Mouse (Mus musculus) brain, adult 2 months (tissue): ENCODE results near the gene Lrrc61.

ENCODE experiments used
- DNase-seq: peaks from one replicate; pipeline ENCODE4 v3.0.0; 2011; ENCODE audit warnings: low read depth, low spot score

Lrrc61 gene

DNA sequence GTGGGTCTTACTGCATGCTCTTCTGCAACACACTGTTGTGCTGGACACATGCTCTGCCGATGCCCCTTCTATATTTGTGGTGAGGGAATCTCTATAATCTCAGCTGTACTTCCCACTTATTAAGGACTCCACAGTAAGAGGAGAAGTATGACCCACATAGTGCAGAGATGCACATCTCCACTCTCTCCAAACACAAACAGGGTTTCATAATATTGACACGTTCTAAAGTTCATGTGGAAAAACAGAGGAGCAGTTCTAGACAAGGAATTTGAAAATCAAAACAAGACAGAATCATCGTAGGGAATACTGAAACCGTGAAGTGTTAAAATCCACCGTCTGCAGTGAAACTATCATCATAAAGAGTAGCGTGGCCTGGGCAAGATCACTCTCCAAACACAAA is 37.3 kb downstream of the Lrrc61 start:
- no peak for DNase-seq

DNA sequence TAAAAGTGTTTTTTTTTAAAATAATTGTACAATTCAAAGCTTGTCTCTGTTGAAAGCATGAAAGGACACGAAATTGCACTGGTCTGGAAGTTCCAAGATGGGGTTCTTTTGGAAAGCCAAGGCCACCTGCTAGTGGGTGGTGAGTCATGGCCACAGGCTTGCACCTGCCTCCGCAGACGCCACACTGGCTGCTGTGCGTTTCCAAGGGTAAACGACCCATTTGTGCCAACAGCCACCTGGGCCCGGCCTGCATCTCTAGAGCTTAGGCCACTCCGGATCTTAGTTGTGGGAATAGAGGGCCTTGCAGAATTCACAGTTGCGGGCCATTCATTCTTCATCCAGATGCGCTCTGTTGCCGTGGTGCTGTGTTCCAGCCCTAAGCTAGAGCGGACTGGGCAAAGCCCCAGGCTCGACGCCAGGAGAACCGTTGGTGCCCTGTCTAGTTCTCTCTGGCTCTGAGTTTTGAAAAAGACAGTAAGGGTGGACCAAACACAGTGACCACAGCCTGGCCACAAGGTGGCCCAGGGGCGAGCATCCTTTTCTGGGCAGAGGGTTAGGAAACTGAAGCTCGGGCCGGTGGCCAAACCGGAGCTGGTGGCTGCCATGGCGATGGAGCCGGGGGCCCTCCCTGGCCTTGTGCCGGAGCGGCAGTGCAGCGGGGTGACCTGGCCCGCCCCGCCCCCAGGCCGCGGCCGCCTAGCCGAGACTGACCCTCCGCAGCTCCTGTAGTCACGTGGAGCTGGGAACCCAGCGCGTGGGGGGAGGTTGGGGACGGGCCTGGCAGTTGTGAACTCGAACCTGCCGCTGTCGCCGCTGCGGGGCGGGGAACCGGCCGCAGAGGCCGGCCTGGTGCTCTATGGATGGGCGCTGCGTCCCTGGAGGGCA is 38.8 kb downstream of the Lrrc61 start, which contains the start of the genes Repin1 and Gm44965:
Gene Repin1, plus strand, starts transcription at position 726 of the 885 bp plus-strand sequence.
Gene Gm44965, plus strand, starts transcription at position 784 of the 885 bp plus-strand sequence.
- peak; percentile 96 for DNase-seq

DNA sequence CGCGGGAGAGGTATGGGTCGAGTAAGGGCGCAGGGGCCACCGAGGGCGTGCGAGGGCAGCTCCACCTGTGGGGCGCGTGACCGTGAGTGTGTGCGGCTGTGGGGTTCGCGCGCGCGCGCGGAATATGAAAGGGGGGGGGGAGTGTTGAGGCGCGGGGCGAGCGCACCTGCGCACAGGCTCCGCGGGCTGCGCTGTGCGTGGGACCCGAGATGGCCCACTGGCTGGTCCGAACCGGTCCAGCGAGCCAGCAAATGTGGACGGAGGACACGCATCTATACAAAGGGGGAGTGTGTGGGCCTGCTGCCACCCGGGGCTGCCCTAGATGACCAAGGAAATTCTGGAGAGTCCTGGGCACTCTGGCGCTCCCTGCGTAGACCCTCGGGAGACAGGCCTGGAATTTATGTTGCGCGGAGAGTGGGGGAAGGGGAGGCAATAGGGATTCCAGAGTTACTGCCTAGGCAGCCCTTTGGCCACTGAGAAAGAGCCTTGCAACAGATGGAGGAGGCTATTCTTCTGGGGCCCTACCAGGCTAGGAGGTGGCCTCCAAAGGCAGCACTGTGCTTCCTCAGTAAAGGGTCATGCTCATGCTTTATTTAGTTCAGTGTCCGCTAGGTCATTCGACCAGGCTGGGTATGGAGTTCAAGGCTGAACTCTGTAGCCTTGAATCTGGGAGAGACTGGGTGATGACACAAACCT is 39.6 kb downstream of the Lrrc61 start:
- peak; percentile 88 for DNase-seq

DNA sequence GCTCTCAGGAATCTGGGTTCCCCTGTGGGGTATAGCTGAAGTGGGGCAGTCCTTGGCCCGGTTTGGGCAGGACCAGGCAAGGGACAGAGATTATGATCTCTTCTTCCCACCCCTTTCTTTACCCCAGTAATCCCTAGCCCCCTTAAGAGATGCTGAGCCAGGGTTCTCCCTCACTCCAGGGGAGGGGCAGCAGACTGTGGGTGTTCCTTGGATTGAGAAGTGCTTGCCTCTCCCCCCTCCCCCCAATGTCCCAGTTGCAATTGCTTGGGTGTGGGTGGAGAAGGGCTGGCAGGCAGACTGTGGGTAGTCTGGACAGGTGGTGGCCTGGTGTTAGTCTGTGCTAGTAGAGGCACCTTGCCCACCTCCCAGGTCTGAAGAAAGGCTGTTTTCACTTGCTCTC is 40.7 kb downstream of the Lrrc61 start:
- DNase-seq: peak; percentile 59

DNA sequence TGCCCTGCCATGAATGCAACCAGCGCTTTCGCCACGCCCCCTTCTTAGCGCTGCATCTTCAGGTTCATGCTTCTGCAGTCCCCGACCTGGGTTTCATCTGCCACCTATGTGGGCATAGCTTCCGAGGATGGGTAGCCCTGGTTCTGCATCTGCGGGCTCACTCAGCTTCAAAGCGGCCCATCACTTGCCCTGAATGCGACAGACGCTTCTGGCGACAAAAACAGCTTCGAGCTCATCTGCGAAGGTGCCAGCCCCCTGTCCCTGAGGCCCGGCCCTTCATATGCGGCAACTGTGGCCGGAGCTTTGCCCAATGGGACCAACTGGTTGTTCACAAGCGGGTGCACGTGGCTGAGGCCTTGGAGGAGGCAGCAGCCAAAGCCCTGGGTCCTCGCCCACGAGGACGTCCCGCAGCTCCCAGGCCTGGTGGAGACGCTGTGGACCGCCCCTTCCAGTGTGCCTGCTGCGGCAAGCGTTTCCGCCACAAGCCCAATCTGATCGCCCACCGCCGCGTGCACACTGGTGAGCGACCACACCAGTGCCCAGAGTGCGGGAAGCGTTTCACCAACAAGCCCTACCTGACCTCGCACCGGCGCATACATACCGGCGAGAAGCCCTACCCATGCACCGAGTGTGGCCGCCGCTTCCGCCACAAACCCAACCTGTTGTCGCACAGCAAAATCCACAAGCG is 42.1 kb downstream of the Lrrc61 start:
- DNase-seq: no peak

DNA sequence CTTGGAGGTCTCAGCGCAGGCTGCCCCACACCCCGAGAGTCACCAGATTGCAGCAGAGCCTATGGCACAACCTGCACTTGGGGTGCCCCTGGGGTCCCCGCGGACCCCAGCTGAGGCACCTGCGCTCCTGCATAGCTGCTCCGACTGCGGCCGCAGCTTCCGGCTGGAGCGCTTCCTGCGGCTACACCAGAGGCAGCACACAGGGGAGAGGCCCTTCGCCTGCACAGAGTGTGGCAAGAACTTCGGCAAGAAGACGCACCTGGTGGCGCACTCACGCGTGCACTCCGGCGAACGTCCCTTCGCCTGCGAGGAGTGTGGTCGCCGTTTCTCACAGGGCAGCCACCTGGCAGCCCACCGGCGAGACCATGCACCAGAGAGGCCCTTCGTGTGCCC is 42.6 kb downstream of the Lrrc61 start:
- no peak for DNase-seq

- no peak for DNase-seq
Observed at GRCm38 (mm10) chr6:48600594-48600993, 46.0 kb downstream of the Lrrc61 start.

GRCm38 (mm10) chr6:48601271-48602079 is 46.9 kb downstream of the Lrrc61 start, which contains the start of gene Zfp775:
TSS of gene Zfp775 (plus strand) at chr6:48602063.
- peak; percentile 98 for DNase-seq

GRCm38 (mm10) chr6:48602080-48602741 is 47.6 kb downstream of the Lrrc61 start:
- peak; percentile 86 for DNase-seq

DNA sequence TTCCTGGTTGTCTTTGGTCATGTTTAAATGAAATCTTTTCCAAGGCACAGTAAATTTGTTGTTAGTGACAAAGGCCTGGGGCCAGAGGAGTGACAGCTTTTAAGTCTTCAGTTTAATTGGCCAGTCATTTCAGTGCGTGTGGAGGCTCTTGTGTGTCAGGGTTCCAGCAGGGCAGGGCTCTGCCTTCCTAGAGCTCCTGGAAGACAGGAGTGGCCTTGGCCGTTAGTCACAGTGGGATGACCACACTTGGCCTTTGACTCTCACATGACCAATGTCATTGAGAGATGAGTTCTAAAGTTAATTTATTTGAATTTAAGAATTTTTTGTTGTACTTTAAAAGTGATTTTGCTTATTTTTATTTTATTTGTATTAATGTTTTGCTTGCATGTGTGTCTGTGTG is 53.5 kb downstream of the Lrrc61 start:
- DNase-seq: no peak

DNA sequence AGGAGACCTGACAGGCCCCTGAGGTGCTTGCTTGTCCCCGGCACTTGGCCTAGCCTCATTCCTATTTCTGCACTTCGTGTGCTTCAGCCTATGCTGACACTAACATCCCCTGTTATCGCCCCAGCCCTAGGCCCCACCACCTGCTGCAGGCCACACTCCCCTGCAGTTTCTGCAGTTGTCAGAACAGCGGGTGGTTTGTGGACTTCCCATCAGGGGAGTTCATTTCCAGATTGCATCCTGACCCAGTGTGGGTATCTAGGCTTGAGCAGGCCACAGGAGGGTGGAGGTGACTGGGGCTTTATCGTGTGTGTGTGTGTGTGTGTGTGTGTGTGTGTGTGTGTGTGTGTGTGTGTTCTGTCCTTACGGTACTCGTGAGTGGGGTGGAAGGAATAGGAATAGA is 54.9 kb downstream of the Lrrc61 start:
- DNase-seq: peak; percentile 58

GRCm38 (mm10) chr6:48610657-48611056 is 56.1 kb downstream of the Lrrc61 start:
- DNase-seq: no peak

DNA sequence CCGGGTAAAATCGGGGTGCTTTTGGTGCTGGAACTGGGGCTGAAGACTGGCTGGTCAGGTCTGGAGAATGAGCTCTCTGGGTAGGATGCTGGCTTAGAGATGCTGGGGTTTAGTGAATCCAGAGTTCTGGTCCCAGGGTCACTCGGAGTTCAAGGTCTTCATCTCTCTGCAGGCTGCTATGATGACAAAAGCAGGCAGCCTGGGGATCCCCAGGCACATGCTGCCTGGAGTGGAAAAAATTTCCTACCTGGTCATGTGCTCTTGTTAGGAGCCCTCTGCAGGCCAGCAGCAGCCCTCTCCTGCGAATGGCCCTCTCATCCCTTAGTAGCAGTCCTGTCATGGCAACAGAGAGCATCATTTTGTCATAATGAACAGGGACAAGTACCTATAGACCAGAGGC is 58.9 kb downstream of the Lrrc61 start:
- DNase-seq: no peak

DNA sequence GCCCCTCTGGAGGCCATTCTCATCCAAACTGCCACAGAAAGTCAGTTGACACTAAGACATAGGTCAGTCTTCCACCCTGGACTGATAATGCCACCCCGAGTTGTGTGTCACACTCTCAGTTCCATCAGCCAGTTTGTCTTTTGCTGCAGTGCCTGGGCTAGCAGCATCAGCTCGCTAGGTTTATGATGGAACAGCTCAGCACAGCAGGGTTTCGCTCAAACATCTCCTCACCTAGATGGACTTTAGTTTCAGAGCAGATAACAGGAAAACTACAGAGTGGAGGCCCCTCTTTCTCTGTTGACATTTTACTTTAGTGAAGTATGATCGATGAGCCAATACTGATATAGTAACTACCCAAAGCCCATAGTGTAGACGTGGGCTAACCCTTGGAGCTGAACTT is 60.2 kb downstream of the Lrrc61 start:
- DNase-seq: no peak

DNA sequence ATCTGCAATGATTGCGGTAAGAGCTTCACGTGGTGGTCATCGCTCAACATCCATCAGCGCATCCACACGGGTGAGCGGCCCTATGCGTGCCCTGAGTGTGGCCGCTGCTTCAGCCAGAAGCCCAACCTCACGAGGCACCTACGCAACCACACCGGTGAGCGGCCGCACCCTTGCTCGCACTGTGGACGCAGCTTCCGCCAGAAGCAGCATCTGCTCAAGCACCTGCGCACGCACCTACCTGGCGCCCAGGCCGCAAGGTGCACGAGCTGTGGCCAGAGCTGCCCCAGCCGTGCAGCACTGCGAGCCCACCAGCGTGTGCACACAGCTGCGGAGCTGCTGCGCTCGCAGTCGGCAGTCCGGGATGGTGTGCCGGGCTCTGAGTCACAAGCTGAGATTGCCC is 65.4 kb downstream of the Lrrc61 start:
- DNase-seq: no peak
